Mouse (Mus musculus): ENCODE measurements around the gene Spg7. TPM values are rescaled to one million over a fixed set of nuclear protein-coding genes. Genes with fewer than 3 reads are reported as not detected.

Gene Spg7
- total and polyA plus RNA-seq, 3 experiments: 20.8 to 35.2 (median 26.1) TPM

- dilution Hi-C loops (cut with MboI; ENCODE audit: extremely low pct_ligation_motif_present, extremely low pct_unique_long_range_greater_than_20kb, low sequenced_read_pairs): no loop called here
- Histone ChIP-seq H3K4me1 (ENCODE audit: control insufficient read depth in 1 of 2, insufficient read depth in 2 of 2) (peaks cover 3 to 15% of the 10 kb centered on the region in 2 experiments), H3K36me3 (replicated peaks in 1 of 2; ENCODE audit: control insufficient read depth in 1 of 2, insufficient read depth in 1 of 2, low read length in 1 of 2) (peaks cover 27 to 32% of the 10 kb centered on the region in 2 experiments), H3K9me3 (replicated peaks; ENCODE audit: low read length) (no peaks in the 10 kb centered on the region), H3K4me2 (ENCODE audit: insufficient read depth, low read depth, poor library complexity, severe bottlenecking) (no peak overlapping the region), H3K9ac (ENCODE audit: insufficient read depth, low read depth) (no peak overlapping the region), H3K4me3 (replicated peaks in 1 of 3; ENCODE audit: low read depth in 2 of 3, low read length in 2 of 3, poor library complexity in 1 of 3) (no peak overlapping the region), H3K79me2 (replicated peaks; ENCODE audit: control insufficient read depth, extremely low read depth, insufficient read depth, poor library complexity, severe bottlenecking) (peaks cover 22% of the 10 kb centered on the region), H3K27me3 (replicated peaks) (peaks cover 6% of the 10 kb centered on the region), H3K27ac (ENCODE audit: insufficient read depth, low read depth) (no peak overlapping the region)
- peak; percentile 76 for DNase-seq (ENCODE audit: extremely low read depth)
- in situ Hi-C loops (cut with MboI; ENCODE audit: low pct_ligation_motif_present, low pct_unique_long_range_greater_than_20kb, low sequenced_read_pairs): loop anchor here (10.0 kb wide), 1 partner anchor 201 kb away; no protein-coding TSS in a partner anchor
- TF ChIP-seq MYC (IDR thresholded peaks at IDR 0.05; ENCODE audit: low read depth, low read length) (0 out of 2 replicates have a peak, but pooled peaks have one; percentile 22), SMC3 (IDR thresholded peaks at IDR 0.05; ENCODE audit: low read depth, low read length) (no peak; the same call in 1 of the 2 replicates), POLR2AphosphoS2 (IDR thresholded peaks at IDR 0.05; ENCODE audit: low read depth, low read length) (peak; percentile 100), PAX5 (IDR thresholded peaks at IDR 0.05; ENCODE audit: low read length) (no peak), ZMIZ1 (IDR thresholded peaks at IDR 0.05; ENCODE audit: low read depth, low read length) (peak; percentile 86), NRF1 (IDR thresholded peaks at IDR 0.05; ENCODE audit: low read depth, low read length) (no peak), ZNF384 (IDR thresholded peaks at IDR 0.05; ENCODE audit: low read depth, low read length) (peak; percentile 92), CHD2 (IDR thresholded peaks at IDR 0.05; ENCODE audit: low read length) (peak; percentile 91), SIN3A (IDR thresholded peaks at IDR 0.05; ENCODE audit: low read length) (peak; percentile 55; the same call in 1 of the 2 replicates), POLR2A (IDR thresholded peaks at IDR 0.05; ENCODE audit: low read depth, low read length) (peak; percentile 74), HCFC1 (IDR thresholded peaks at IDR 0.05; ENCODE audit: low read depth, low read length) (no peak; the same call in 1 of the 2 replicates), ZC3H11A (IDR thresholded peaks at IDR 0.05; ENCODE audit: low read depth, low read length) (no peak), BHLHE40 (IDR thresholded peaks at IDR 0.05; ENCODE audit: low read depth, low read length) (no peak), CHD1 (IDR thresholded peaks at IDR 0.05; ENCODE audit: low read depth, low read length) (no peak), E2F4 (IDR thresholded peaks at IDR 0.05; ENCODE audit: insufficient replicate concordance, low read depth, low read length) (no peak), CTCF (conservative IDR thresholded peaks at IDR 0.05 in 1 of 2, IDR thresholded peaks at IDR 0.05 in 1 of 2; ENCODE audit: low read depth in 2 of 2, low read length in 2 of 2) (peak in 1 of 2 experiments; percentile 63; a peak in 2 of 4 replicates), NELFE (IDR thresholded peaks at IDR 0.05; ENCODE audit: low read depth, low read length) (0 out of 2 replicates have a peak, but pooled peaks have one; percentile 21), TBP (conservative IDR thresholded peaks at IDR 0.05; ENCODE audit: low read depth, low read length) (no peak)
Observed at GRCm38 (mm10) chr8:123105553-123106326, 43.0 kb downstream of the Spg7 start.

- no peaks in the 10 kb centered on the region for H3K9me3 ChIP-seq (replicated peaks; ENCODE audit: low read length)
- H3K27ac ChIP-seq (ENCODE audit: insufficient read depth, low read depth): no peak overlapping the region
- dilution Hi-C loops (cut with MboI; ENCODE audit: extremely low pct_ligation_motif_present, extremely low pct_unique_long_range_greater_than_20kb, low sequenced_read_pairs): no loop called here
- DNase-seq (ENCODE audit: extremely low read depth): peak; percentile 56
- no peak overlapping the region for H3K4me2 ChIP-seq (ENCODE audit: insufficient read depth, low read depth, poor library complexity, severe bottlenecking)
- in situ Hi-C loops (cut with MboI; ENCODE audit: low pct_ligation_motif_present, low pct_unique_long_range_greater_than_20kb, low sequenced_read_pairs): loop anchor here (10.0 kb wide), 1 partner anchor 202 kb away; no protein-coding TSS in a partner anchor
- peaks cover 22% of the 10 kb centered on the region for H3K79me2 ChIP-seq (replicated peaks; ENCODE audit: control insufficient read depth, extremely low read depth, insufficient read depth, poor library complexity, severe bottlenecking)
- TF ChIP-seq RCOR1 (conservative IDR thresholded peaks at IDR 0.05; ENCODE audit: low read depth, low read length) (no peak), KAT2A (IDR thresholded peaks at IDR 0.05; ENCODE audit: insufficient replicate concordance, low read length) (no peak), HCFC1 (IDR thresholded peaks at IDR 0.05; ENCODE audit: low read depth, low read length) (no peak), MAZ (IDR thresholded peaks at IDR 0.05; ENCODE audit: low read depth, low read length) (no peak), MYC (IDR thresholded peaks at IDR 0.05; ENCODE audit: low read depth, low read length) (peak; percentile 70), JUN (IDR thresholded peaks at IDR 0.05; ENCODE audit: insufficient read depth, low read depth, low read length) (no peak), POLR2A (IDR thresholded peaks at IDR 0.05; ENCODE audit: low read depth, low read length) (no peak), RAD21 (IDR thresholded peaks at IDR 0.05; ENCODE audit: low read depth, low read length) (peak; percentile 30), SMC3 (IDR thresholded peaks at IDR 0.05; ENCODE audit: low read depth, low read length) (peak; percentile 16; the same call in 1 of the 2 replicates), CTCF (conservative IDR thresholded peaks at IDR 0.05 in 1 of 2, IDR thresholded peaks at IDR 0.05 in 1 of 2; ENCODE audit: low read depth in 2 of 2, low read length in 2 of 2) (peak; percentile 39 to 69; a peak in 3 of 4 replicates), TBP (conservative IDR thresholded peaks at IDR 0.05; ENCODE audit: low read depth, low read length) (no peak), USF1 (IDR thresholded peaks at IDR 0.05; ENCODE audit: low read depth, low read length) (no peak), IRF4 (IDR thresholded peaks at IDR 0.05; ENCODE audit: low read depth, low read length) (no peak), NELFE (IDR thresholded peaks at IDR 0.05; ENCODE audit: low read depth, low read length) (no peak), NRF1 (IDR thresholded peaks at IDR 0.05; ENCODE audit: low read depth, low read length) (no peak), JUND (conservative IDR thresholded peaks at IDR 0.05; ENCODE audit: low read depth, low read length) (no peak), ZKSCAN1 (IDR thresholded peaks at IDR 0.05; ENCODE audit: borderline replicate concordance, low read depth, low read length) (no peak), BHLHE40 (IDR thresholded peaks at IDR 0.05; ENCODE audit: low read depth, low read length) (no peak), EP300 (IDR thresholded peaks at IDR 0.05; ENCODE audit: low read length) (no peak), PAX5 (IDR thresholded peaks at IDR 0.05; ENCODE audit: low read length) (no peak), ZMIZ1 (IDR thresholded peaks at IDR 0.05; ENCODE audit: low read depth, low read length) (no peak), ETS1 (conservative IDR thresholded peaks at IDR 0.05; ENCODE audit: low read depth, low read length) (no peak)
- no peak overlapping the region for H3K9ac ChIP-seq (ENCODE audit: insufficient read depth, low read depth)
- peaks cover 27 to 32% of the 10 kb centered on the region in 2 experiments for H3K36me3 ChIP-seq (replicated peaks in 1 of 2; ENCODE audit: control insufficient read depth in 1 of 2, insufficient read depth in 1 of 2, low read length in 1 of 2)
- no peak overlapping the region for H3K4me3 ChIP-seq (replicated peaks in 1 of 3; ENCODE audit: low read depth in 2 of 3, low read length in 2 of 3, poor library complexity in 1 of 3)
- peaks cover 3 to 14% of the 10 kb centered on the region in 2 experiments for H3K4me1 ChIP-seq (ENCODE audit: control insufficient read depth in 1 of 2, insufficient read depth in 2 of 2)
- H3K27me3 ChIP-seq (replicated peaks): peaks cover 8% of the 10 kb centered on the region
Observed at GRCm38 (mm10) chr8:123106531-123106930, 43.8 kb downstream of the Spg7 start.

Data from CH12.LX (cell line).